Mouse (Mus musculus) heart, adult 18-20 months (tissue): Measurements from ENCODE around the gene Il6st. TPM values are rescaled to one million over a fixed set of nuclear protein-coding genes. Genes with fewer than 3 reads are reported as not detected.

Experiments used
- DNase-seq, 2 experiments: peaks; one replicate each; pipeline ENCODE4 v3.0.0; 2021 to 2022; ENCODE audit warnings: mixed read lengths in 1 of 2
- total RNA-seq, 2 experiments: library from RNA; stranded (reverse); gene quantifications; 2 replicates each; pipeline ENCODE4 v1.2.3; 2021

Gene Il6st
- total RNA-seq, 2 experiments from 2014 or later = 212 to 240 TPM

DNA sequence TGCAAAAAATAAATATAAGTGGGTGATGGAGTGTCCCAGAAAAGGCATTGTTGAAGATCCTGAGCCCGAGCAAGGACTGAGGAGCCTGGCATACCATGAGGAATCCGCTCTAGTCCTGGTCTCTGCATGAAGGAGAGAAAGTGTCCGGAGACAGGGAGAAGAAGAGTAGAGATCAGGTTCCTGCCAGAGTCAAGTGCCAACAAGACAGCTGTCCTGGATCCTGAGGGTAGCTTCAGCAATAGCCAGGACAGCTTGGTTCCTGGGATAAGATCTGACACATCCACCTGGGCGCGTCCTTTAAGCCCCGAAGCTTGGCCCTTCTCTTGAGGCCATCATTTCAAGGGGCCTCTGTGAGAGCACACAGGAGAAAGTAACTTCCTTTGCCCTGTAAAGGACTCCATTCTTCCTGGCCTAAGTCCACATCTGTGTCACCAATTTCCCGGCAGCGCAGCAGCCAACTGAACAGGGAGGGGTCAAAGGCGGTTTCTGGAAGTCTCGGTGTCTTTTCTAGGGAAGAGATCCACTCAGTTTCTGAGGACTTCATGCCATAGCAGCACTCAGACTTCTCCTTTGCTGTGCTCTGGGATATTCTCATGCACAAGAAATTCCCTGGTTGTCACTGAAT lies 59.6 kb downstream of the Il6st start:
- DNase-seq = peak in 1 of 2 experiments; percentile 14

DNA sequence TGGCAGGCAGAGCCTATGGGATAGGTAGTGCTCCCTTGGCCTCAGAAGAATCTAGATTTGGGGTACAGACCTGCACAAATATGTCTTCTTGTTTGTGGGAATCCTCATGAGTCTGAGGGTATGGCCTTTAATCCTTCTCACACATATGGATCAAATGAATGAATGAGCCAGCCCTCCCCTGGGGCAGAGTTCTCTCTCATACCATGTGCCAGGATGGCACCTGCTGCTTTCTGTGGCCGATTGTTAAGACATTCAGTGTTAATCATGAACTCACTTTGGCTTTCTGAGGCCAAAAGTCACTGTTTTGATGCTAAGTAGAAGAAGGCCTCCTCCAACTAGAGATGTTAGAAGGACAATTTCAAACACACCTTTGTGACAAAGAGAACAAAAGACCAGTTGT lies 63.3 kb downstream of the Il6st start:
- no peak for DNase-seq

DNA sequence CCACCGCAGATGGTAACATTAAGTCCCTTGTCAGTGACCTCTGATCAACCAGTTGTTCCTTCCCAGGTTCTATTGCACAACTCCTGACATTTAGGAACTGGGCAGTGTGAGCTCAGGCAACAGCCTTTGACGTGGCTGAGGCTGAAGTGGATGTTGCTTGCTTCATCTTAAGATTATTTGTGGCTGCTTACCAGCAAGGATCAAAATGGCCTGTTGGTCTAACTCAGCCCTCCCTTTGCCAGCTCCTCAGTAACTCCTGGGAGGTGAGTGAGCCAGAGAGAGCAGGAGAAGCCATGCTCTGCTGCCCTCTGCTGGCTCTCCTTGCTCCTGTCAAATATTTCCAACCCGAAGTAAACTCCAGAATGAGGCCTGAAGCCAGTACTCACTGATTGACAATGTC lies 66.0 kb downstream of the Il6st start:
- DNase-seq = peak; percentile 81 to 86

DNA sequence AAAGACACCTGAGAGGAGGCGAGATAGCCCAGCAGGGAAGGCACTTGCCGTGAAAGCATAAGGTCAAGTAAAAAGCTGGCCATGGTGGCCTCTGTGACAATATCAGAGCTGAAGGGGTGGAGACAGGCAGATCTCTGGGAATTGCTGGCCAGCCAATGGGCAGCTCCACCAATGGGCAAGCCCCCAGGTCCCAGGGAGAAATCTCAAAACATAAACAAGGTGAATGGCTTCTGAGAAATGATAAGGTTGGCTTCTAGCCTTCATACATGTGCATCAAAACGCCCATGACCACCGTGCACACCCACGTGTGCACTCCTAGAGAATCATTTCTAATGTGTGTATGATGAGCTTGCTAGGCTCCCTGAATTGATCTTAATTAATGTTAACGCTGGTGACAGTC lies 68.4 kb downstream of the Il6st start:
- no peak for DNase-seq

DNA sequence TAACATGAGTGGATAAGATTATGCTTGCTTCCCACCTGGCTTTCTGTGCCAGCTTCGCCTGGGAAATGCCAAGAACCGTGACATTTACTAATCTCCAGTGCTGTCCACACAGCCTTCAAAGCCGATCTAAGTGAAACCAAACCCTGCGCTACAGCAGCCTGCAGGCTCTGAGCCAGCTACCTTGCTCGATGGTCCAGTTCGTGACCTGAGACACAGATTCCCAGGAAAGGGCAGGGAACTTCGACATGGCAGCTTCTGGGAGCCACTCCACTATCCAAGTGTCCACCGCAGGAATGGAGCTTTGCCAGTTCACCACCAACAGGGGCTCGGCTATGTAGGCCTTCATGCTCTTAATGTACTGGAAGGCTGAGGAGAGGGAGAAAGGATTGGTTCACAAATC lies 69.7 kb downstream of the Il6st start:
- no peak for DNase-seq

DNA sequence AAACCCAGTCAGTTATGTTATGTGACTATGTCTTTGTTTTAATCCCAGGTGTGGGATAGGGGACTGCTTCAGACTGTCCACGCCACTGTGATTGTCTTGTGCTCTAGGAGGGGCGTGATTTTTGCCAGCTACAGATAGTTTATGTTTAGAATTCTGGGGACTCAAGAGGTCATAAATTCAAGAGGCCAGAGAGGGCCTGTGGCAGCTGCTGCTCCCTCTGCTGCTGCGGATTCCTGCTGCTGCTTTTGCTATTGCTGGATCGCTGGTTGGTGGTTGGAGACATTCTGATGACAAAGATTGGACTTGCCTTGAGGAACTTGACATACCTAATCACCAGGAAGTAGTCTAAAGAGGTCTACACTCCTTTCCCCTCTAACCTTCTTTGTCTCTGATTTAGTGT lies 72.7 kb downstream of the Il6st start:
- no peak for DNase-seq

DNA sequence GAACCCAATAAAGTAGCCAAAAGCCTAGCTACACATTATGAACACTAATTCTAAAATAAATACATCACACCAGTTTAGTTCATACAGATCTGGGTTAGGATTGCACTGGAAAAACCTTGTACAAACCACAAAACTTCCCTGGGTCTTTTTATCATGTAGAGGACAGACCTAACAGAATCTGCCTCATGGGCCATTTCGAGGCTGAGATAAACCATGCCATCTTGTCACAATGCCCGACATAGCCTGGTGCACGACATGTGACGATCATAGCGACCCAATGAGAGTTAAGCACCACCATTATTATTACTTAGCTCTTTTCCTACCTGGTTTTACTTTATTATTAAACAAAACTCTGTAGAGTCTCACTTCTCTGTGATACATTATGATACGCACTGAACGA lies 73.2 kb downstream of the Il6st start:
- no peak for DNase-seq

DNA sequence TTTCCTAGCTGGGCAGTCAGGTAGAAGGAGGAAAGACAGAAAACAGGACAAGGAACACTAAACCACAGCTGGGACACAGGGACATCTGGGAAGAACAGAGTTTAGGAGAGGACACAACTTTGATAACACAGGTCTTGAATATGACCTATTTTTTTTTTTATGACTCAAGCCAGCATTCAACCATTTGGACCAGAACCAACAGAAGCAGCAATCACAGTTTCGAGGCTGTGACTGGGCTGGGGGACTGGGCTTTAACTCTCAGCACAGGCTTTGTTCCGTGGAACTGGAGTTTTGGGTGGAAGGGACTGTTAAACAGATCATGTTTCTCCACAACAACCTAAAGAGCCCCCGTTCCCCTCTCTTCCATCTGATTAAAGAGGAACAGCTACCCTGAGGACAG lies 76.7 kb downstream of the Il6st start:
- no peak for DNase-seq

DNA sequence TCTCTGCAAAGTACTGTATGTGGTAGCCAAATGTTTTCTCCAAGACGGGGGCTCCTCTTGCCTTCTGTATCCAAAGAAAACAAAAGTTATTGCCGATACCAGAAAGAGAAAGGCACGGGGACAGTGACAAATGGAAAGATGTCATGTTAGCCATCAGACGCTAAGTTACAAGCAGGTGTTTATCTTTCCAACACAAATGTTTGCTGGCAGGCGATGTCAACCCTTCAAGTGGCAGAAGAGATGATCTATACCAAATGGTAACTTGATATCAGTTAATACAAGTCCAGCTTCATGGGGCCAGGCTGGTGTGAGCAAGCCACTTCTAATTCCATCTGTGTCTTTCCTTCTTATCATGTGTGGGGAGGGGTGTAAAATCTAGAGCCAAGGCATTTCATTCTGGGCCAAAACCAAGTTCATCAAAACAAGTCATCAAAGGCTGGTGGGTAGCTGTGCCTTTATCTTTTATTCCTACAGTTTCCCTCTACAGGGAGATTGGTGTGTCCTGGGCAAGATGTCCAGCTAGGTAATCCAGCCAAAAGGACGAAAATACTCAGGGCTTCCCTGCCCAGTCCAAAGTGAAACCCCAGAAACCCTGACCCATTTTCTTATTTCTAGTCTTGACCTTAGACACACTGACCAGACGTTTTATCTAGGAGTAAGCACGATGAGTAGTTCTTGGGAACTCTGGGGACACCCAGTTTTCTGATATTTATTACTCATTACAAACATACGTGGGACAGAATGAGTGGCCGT lies 77.5 kb downstream of the Il6st start:
- DNase-seq = no peak

DNA sequence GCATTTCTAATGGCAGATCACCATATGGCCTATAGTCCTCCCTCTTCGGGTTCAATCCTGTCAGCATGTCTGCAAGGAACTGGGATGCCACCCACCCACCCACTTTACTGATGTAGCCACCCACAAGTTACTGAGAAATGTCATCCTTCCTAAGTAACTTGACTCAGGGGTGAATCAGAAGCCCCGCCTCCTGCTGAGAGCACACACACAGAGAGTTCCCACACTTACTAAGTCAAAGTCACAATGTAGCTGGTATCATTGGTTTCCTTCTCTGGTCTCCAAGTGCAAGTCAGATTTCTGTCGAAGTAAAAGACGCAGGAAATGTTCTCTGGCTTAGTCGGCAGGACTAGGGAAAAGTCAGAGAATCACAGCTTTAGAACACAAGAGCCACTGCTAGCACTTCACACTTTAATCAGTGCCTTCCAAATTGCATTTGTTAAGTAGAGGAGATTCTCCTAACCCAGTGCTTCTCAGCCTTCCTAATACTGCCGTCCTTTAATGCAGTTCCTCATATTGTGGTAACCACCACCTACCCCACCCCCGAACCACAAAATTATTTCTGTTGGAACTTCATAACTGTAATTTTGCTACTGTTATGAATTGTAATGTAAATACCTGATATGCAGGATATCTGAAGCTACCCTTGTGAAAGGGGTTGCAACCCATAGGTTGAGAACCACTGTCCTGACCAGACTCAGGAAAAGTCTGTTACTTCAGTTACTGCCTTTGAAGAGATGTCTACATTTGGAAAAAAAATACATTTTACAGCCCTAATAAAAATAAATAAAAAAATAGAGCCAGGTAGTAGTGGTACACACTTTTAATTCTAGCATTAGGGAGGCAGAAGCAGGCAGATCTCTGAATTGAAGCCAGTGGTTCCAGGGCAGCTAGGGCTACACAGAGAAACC lies 88.0 kb downstream of the Il6st start:
- DNase-seq = no peak

DNA sequence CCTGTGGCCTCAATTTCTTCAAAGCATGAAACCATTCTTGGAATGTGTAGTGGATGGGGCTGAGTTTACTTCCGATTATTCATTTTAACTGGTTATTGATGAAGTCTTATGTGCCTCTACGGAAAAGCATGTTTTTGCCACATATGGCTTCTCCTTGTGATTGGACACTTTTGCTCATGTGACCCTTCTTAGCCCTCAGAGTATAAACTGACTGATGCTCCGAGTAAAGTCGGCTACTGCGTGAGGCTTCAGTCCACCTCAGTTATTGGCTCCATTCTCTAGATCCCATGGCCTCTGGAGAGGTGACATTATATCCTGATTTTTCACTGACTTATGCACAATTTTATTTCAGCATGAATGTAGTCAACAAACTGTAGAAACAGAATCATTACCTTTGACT lies 89.4 kb downstream of the Il6st start:
- no peak for DNase-seq

DNA sequence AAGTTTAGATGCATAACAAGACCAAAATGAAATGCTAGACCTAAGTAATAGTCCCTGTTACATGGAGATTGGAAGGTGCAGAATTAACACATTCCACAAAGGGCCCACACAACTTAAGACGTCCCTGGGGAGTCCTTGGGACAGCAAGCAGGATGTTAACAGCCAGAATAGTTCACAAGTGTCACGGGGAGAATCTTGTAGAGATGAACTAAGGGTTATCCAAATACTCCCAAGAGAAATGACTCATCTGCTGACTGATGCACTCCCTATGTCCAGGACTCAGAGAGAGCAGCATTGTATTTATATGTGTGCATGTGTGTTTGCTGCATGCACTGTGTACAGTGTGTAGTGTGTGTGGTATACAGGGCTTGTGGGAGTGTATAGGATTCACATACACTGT lies 92.6 kb downstream of the Il6st start:
- no peak for DNase-seq

Other genes with a start within 250 kb of the Il6st start
- 1 to 10 TPM; 1.3 to 2.3 TPM for gene Ankrd55, start 175.6 kb upstream of the Il6st start, total RNA-seq
- gene Il31ra, start 130.3 kb downstream of the Il6st start, total RNA-seq = not detected
- gene Ddx4, start 188.4 kb downstream of the Il6st start, total RNA-seq = under 1 TPM in 1 of 2 experiments, not detected in 1; 0.07 TPM
- 1 to 10 TPM; 9.2 to 9.3 TPM for gene Slc38a9, start 196.7 kb downstream of the Il6st start, total RNA-seq